Mouse (Mus musculus) heart, embryonic 14.5 days (tissue): ENCODE measurements around the gene Smarcd1. TPM values are rescaled to one million over a fixed set of nuclear protein-coding genes. Genes with fewer than 3 reads are reported as not detected.

Source experiments
- ATAC-seq: fragments of 200-750 bp; cut with Nextera tagmentation; 2 replicates; pipeline ENCODE4 v1.8.0; 2017; ENCODE audit warnings: low read depth, moderate TSS enrichment; ENCODE audit not compliant: insufficient number of reproducible peaks, insufficient read depth, low FRiP score
- H3K27ac ChIP-seq, 2 experiments: fragments of 200-500 bp in 1 of 2; fragments of 300-500 bp in 1 of 2; sonication (generic) in 1 of 2; replicated peaks in 1 of 2; 2 replicates each; pipeline ENCODE4 v1.5.1; 2012 to 2014; ENCODE audit warnings: low read depth in 2 of 2, low read length in 2 of 2, control low read depth in 1 of 2, mild to moderate bottlenecking in 1 of 2, mixed read lengths in 1 of 2; ENCODE audit not compliant: control insufficient read depth in 1 of 2, insufficient read depth in 1 of 2
- H3K27me3 ChIP-seq: fragments of 300-500 bp; sonication (generic); 2 replicates; pipeline ENCODE4 v1.6.1; 2014; ENCODE audit warnings: mild to moderate bottlenecking, low read length, control low read depth; ENCODE audit not compliant: control insufficient read depth, insufficient read depth
- H3K36me3 ChIP-seq: fragments of 300-500 bp; sonication (generic); 2 replicates; pipeline ENCODE4 v1.6.1; 2014; ENCODE audit warnings: mild to moderate bottlenecking, control low read depth, low read length, mixed read lengths; ENCODE audit not compliant: control insufficient read depth, insufficient read depth
- H3K4me1 ChIP-seq, 2 experiments: fragments of 200-500 bp in 1 of 2; fragments of 300-500 bp in 1 of 2; sonication (generic) in 1 of 2; 2 replicates each; pipeline ENCODE4 v1.6.1; 2012 to 2014; ENCODE audit warnings: low read length in 2 of 2, control low read depth in 1 of 2, mixed read lengths in 1 of 2; ENCODE audit not compliant: control insufficient read depth in 2 of 2, insufficient read depth in 2 of 2
- H3K4me2 ChIP-seq: fragments of 300-500 bp; sonication (generic); 2 replicates; pipeline ENCODE4 v1.6.1; 2014; ENCODE audit warnings: mild to moderate bottlenecking, low read length
- H3K4me3 ChIP-seq, 2 experiments: fragments of 200-500 bp in 1 of 2; fragments of 300-500 bp in 1 of 2; sonication (generic) in 1 of 2; 2 replicates each; pipeline ENCODE4 v1.5.1; 2012 to 2014; ENCODE audit warnings: low read length in 2 of 2, mild to moderate bottlenecking in 2 of 2, control low read depth in 1 of 2, low read depth in 1 of 2, moderate library complexity in 1 of 2; ENCODE audit not compliant: control insufficient read depth in 1 of 2, insufficient read depth in 1 of 2
- H3K9ac ChIP-seq: fragments of 300-500 bp; sonication (generic); 2 replicates; pipeline ENCODE4 v1.6.1; 2014; ENCODE audit warnings: mild to moderate bottlenecking, low read length
- H3K9me3 ChIP-seq: fragments of 300-500 bp; sonication (generic); 2 replicates; pipeline ENCODE4 v1.6.1; 2016; ENCODE audit warnings: low read length, control low read depth; ENCODE audit not compliant: control insufficient read depth
- WGBS: fragments of 180-500 bp; shearing (Covaris S2); extraction: QIAGEN DNeasy Blood & Tissue Kit; methylation state at CpG from one replicate; pipeline ENCODE4 v1.1.7; 2014; 5-methylcytosine and 5-hydroxymethylcytosine counted together
- polyA plus RNA-seq: library from polyadenylated mRNA; unstranded; fragments of >200 nt; fragmentation: Nextera tagmentation; extraction: Ambion mirVana; gene quantifications from 2 replicates; pipeline ENCODE4 v1.2.1, GENCODE M21; 2014

The Smarcd1 gene
- polyA plus RNA-seq, 1 experiment from 2014 or later = 24.7 TPM

DNA sequence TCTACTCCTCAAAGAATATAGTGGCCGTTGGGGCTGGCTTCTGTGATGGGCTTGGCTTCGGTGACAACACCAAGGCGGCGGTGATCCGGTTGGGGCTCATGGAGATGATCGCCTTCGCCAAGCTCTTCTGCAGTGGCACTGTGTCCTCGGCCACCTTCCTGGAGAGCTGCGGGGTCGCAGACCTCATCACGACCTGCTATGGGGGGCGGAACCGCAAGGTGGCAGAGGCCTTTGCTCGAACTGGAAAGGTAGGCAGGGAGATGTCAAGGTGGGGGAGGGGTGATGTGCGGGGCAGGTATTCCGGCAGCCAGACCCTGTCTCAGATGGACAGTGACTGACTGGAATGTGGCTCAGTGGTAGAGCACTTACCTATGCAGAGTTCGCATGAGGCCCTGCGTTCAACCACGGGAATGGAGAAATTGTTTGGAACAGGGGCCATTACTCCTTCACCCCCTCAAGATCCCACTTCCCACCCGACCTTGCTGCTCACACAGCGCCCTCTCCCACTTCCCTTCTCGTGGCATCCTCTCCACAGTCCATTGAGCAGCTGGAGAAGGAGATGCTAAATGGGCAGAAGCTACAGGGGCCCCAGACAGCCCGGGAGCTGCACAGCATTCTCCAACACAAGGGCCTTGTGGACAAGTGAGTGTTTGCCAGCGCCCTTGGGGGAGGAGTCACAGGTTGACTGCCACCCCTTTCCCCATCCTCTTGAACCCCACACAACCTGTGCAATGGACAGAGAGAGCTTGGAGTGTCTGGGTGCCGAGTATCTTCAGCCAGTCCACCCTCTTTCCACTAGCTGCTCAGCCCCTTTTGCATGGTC is 20.2 kb downstream of the Smarcd1 start:
- Histone ChIP-seq H3K9me3 (no peaks in the 10 kb centered on the region), H3K4me1 (peaks cover 20 to 42% of the 10 kb centered on the region in 2 experiments), H3K27ac (0 out of 4 replicates have a peak overlapping the region, but pooled peaks of 1 of the 2 experiments have one; percentile 98), H3K36me3 (peaks cover 21% of the 10 kb centered on the region), H3K27me3 (no peaks in the 10 kb centered on the region), H3K4me3 (no peak overlapping the region), H3K9ac (no peak overlapping the region), H3K4me2 (no peak overlapping the region)
- WGBS = 74% methylated on average over 25 of the region's 25 CpGs
- no peak for ATAC-seq

DNA sequence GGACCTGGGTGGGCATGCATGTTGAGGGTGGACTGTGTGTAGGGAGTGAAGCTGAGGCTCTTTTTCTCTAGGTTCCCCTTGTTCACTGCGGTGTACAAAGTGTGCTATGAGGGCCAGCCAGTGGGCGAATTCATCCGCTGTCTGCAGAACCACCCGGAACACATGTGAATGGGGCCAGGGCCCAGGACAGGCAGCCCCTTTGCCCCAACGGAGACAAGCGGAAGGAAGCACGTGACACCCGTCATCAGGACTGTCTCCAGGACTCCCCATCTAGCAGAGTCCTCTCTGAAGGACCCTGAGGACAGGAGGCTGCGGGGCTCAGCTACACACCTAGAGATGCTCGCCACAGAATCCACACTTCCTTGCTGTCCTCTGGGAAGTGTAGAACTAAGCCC is 21.2 kb downstream of the Smarcd1 start:
- H3K4me2 ChIP-seq = peak overlapping the region; percentile 81
- H3K9ac ChIP-seq = peak overlapping the region; percentile 64
- ATAC-seq = no peak
- WGBS = 40% methylated on average over 10 of the region's 10 CpGs
- peak overlapping the region; percentile 95 to 98 for H3K27ac ChIP-seq
- H3K4me1 ChIP-seq = peaks cover 19 to 37% of the 10 kb centered on the region in 2 experiments
- no peaks in the 10 kb centered on the region for H3K9me3 ChIP-seq
- H3K4me3 ChIP-seq = peak overlapping the region; percentile 2 to 92; a peak in 2 of 4 replicates
- H3K27me3 ChIP-seq = no peaks in the 10 kb centered on the region
- peaks cover 29% of the 10 kb centered on the region for H3K36me3 ChIP-seq

DNA sequence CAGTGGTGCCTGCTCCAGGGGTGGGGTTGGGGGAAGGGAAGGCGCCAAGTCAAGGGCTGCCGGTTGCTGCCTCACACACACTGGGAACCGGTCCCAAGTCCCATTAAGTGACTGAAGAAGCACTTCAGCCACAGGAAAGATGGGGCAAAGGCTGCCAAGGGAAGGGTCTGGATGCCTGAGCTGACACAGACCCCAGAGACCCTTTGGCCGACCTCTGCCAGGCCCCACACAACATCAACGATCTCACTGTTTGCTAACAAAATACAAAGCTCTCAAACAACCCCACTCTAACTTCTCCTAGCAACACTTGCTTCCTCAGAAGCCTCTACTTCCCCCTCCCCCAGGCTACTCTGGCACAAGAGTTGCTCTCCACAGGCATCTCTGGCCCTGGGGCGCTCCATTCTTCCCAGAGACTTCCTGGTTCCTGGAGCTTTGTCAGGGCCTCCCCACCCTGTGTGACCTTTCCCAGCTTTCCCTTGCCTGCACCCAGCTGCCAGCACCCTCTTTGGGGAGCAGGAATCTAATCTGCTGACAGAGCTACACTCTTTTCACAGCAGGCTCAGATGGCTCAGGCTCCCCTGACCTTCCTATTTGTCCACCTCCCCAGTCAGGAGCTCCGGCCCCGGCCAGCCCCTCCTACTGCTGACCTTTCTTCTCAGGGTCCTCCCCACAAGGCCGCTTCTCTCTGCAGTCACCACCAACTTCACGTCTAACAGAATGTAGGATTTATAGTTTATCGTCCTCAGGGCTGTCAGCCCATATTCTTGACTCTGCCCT is 21.8 kb downstream of the Smarcd1 start:
- 14% methylated on average over 11 of the region's 11 CpGs for WGBS
- H3K9me3 ChIP-seq = no peaks in the 10 kb centered on the region
- peaks cover 34% of the 10 kb centered on the region for H3K36me3 ChIP-seq
- H3K4me1 ChIP-seq = peaks cover 19 to 37% of the 10 kb centered on the region in 2 experiments
- peak overlapping the region; percentile 64 for H3K9ac ChIP-seq
- no peaks in the 10 kb centered on the region for H3K27me3 ChIP-seq
- no peak for ATAC-seq
- peak overlapping the region; percentile 81 for H3K4me2 ChIP-seq
- H3K4me3 ChIP-seq = peak overlapping the region; percentile 25 to 92
- peak overlapping the region; percentile 95 to 98 for H3K27ac ChIP-seq

DNA sequence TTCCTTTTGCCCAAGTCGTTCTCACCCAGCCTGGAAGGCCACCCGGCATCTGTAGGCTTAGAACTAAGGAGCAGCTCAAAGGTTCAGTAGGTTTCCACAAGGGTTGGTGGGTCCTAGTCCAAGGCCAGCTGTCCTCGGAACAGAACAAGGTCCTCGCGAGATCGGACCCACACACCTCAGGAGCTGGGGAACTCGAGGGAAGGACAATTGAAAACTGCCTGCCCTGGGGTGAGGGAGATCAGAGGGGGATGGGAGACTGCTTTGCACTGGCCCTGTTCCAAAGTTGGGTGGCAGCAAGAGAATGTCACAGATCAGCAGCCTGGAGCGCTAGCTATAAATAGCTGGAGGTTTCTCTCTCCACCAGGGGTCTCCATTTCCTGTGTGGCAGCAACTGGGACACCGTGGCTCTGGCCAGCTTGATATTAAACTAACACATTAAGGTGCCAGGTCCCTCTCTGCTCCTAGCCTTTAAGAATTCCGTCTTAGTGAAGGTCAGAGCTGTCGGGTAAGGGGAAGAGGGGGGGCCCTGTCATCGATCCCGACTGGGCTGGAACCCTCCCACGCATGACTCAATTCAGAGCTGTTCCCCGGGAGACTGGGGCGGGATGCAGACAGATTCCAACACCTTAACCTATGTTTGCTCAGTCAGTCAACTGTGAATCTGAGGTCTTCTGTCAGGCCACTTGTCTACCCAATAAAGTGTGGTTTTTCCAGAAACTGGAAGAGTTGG is 22.5 kb downstream of the Smarcd1 start:
- H3K9ac ChIP-seq = peak overlapping the region; percentile 64
- H3K9me3 ChIP-seq = peaks cover 4% of the 10 kb centered on the region
- peaks cover 36% of the 10 kb centered on the region for H3K36me3 ChIP-seq
- peaks cover 19 to 37% of the 10 kb centered on the region in 2 experiments for H3K4me1 ChIP-seq
- peak overlapping the region; percentile 95 to 98 for H3K27ac ChIP-seq
- H3K27me3 ChIP-seq = no peaks in the 10 kb centered on the region
- peak overlapping the region; percentile 81 for H3K4me2 ChIP-seq
- WGBS = 2% methylated on average over 16 of the region's 16 CpGs
- peak; percentile 39 for ATAC-seq
- peak overlapping the region; percentile 49 to 92 for H3K4me3 ChIP-seq

DNA sequence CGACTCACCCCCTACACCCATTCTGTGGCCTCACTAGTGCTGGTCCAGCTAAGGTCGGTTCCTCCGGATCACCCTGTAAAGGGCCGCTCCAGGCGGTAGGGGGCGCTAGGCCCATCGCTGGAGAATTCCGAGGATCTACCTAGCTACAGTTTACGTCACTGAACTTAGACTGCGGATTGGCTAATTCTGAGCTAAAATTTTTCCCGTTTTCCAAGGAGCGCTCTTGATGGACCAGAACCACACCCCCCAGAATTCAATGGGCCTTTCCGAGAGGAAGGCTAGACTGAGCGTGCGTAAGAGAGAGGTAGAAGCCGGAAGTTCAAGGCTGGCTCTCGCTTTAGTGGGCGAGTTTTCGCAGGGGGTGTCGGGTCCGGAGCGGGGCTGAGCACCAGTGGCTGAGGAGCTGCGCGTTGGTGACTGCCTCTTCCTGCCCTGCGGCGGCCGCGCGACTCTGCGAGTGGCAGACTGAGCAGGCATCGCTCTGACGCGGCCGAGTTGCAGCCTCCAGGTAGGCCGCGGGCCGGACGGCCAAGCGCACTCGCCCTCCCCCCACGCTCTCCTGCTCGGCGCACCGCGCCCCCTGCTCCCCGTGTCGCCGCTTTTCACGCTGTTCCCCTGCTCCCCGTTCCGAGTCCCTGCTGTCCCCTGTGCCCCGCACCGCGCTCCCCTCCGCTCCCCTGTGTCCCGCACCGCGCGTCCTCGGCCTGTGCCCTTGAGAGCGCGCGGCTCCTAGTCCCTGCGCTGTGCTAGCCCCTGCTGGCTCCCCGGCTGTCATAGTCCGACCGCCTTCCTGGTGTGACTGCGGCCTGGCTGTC is 23.6 kb downstream of the Smarcd1 start, which contains the start of gene Cox14:
TSS of gene Cox14 (plus strand) at position 278 of the 815 bp plus-strand sequence.
- Histone ChIP-seq H3K9me3 (peaks cover 4% of the 10 kb centered on the region), H3K36me3 (peaks cover 32% of the 10 kb centered on the region), H3K4me3 (peak within 1 kb of the TSS; percentile 60 to 92), H3K4me2 (peak within 1 kb of the TSS; percentile 83), H3K4me1 (peaks cover 19 to 37% of the 10 kb centered on the region in 2 experiments), H3K27me3 (no peaks in the 10 kb centered on the region), H3K27ac (peak within 1 kb of the TSS; percentile 95 to 98), H3K9ac (peak within 1 kb of the TSS; percentile 98)
- peak; percentile 89 for ATAC-seq
- WGBS = under 1% methylated on average over 55 of the region's 68 CpGs

DNA sequence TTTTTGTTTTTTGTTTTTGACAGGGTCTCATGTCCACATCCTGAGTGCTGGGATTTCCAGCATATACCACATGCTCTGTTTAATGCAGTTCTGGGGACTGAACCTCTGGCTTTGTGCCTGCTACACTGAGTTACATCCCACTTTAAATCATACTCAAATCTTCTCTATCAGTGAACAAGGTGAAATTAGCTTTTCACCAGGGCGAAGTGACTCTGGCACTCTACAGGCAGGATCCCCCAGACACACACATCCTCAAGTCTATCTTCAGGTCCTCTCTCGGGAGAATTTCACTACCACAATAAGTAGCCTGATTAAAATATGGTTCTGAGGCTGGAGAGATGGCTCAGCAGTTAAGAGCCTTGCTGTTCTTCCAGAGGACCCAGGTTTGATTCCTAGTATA is 24.6 kb downstream of the Smarcd1 start:
- Histone ChIP-seq H3K4me3 (peak overlapping the region; percentile 60 to 92; a peak in 3 of 4 replicates), H3K4me1 (peaks cover 19 to 37% of the 10 kb centered on the region in 2 experiments), H3K9ac (peak overlapping the region; percentile 98), H3K36me3 (peaks cover 28% of the 10 kb centered on the region), H3K9me3 (peaks cover 4% of the 10 kb centered on the region), H3K27ac (0 out of 4 replicates have a peak overlapping the region, but pooled peaks of 1 of the 2 experiments have one; percentile 4), H3K27me3 (no peaks in the 10 kb centered on the region), H3K4me2 (peak overlapping the region; percentile 83)
- ATAC-seq = no peak
- 60% methylated on average over 2 of the region's 2 CpGs for WGBS
